Mouse (Mus musculus): ENCODE measurements around the gene Ppfia3. TPM values are rescaled to one million over a fixed set of nuclear protein-coding genes. Genes with fewer than 3 reads are reported as not detected.
"Not testable (repeated sequence)": the region's sequence is repeated elsewhere in the genome, so short reads cannot be mapped to it uniquely, and the experiment has no call there.

The Ppfia3 gene
- polyA plus RNA-seq, 1 experiment from 2014 or later, result 6.4 TPM

DNA sequence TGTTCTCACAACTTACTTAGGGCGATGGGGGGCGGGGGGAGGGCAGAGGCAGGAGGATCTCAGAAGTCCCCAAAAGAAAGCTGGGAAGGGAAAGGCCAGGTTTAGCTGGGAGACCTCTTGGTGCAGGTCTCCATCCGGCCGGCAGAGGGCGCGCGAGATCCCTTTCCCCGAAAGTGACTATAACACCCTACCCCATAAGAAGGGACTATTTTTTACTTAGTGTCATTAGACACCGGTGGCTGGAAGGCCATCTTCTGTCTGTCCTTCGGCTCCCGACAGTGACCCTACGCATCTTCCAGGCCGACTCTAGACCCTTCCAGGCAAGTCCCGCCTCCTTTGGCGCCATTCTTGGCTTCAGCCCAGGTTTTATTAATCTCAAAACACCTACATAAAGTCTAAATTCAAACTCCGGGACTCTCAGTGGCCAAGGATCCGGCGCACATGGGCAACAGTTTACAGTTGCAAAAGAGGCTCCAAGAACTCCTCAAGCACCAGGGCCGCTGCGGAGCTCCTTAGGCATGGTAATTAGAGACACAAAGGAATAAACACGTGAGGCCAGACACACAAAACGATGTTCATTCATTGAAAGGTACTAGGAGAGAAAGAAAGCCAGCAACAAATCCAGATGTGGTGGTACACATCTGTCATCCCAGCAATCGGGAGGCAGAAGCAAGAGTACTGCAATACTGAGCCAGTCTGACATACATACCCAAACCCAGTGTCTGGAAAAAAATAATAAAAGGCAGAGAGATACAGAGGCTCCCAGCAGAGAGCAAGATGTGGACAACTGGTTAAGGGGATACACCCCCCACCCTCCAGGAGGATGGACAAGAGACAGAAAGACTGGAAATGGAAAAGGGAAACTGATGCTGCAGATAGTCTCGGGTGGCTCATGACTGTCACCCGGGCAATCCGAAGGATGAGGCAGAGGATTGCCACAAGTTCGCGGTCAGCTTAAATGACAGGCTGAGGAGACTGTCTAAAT, 38.6 kb upstream of the Ppfia3 start, which contains the start of gene Kcna7:
Kcna7 (plus strand) TSS at position 563 of the 985 bp plus-strand sequence.
- peak within 1 kb of the TSS; percentile 45 for H3K4me3 ChIP-seq
- WGBS, result 12% methylated on average over 28 of the region's 28 CpGs
- H3K36me3 ChIP-seq, result no peaks in the 10 kb centered on the region
- H3K27ac ChIP-seq (replicated peaks), result no peak within 1 kb of the TSS
- no peaks in the 10 kb centered on the region for H3K9me3 ChIP-seq (replicated peaks)
- H3K27me3 ChIP-seq (ENCODE audit: low read depth, poor library complexity, severe bottlenecking), result peaks cover 57% of the 10 kb centered on the region
- peaks cover 16% of the 10 kb centered on the region for H3K4me1 ChIP-seq
- DNase-seq (ENCODE audit: low spot score), result peak; percentile 71

- Histone ChIP-seq H3K27me3 (ENCODE audit: low read depth, poor library complexity, severe bottlenecking) (peaks cover 40% of the 10 kb centered on the region), H3K4me1 (peaks cover 16% of the 10 kb centered on the region), H3K9me3 (replicated peaks) (no peaks in the 10 kb centered on the region), H3K4me3 (no peak overlapping the region), H3K27ac (replicated peaks) (no peak overlapping the region), H3K36me3 (no peaks in the 10 kb centered on the region)
- 45% methylated on average over 6 of the region's 6 CpGs for WGBS
- DNase-seq (ENCODE audit: low spot score), result peak; percentile 69
Measured at GRCm38 (mm10) chr7:45403532-45404261, 36.9 kb upstream of the Ppfia3 start.

DNA sequence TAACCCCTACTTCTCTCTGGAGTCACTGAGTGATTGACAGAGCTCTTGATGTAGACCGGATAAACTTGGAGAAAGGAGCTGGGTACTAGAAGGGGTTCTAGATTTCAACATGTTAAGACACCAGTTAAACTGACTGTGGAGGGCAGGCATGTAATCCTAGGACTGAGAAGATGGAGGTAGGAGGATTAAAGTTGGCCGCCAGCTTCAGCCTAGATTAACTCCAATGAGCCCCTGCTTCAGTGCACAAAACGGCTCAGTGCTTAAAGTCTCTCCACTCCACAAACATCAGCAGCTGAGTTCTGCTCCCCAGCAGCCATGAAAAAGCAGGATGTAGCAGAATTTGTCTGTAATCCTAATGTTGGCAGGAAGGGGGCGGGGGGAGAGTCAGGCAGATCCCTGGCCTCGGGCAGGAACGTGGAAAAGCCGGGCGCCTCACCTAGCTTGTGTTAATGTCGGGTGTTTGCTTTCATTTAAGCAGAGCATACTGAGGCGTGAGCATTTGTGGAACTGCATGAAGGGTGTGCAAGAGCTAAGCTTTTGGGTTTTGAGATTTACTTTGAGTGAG, 34.8 kb upstream of the Ppfia3 start:
- DNase-seq (ENCODE audit: low spot score), result no peak
- WGBS, result 77% methylated on average over 10 of the region's 10 CpGs
- H3K27me3 ChIP-seq (ENCODE audit: low read depth, poor library complexity, severe bottlenecking), result peaks cover 19% of the 10 kb centered on the region
- H3K4me3 ChIP-seq, result no peak overlapping the region
- peaks cover 13% of the 10 kb centered on the region for H3K4me1 ChIP-seq
- H3K27ac ChIP-seq (replicated peaks), result no peak overlapping the region
- H3K36me3 ChIP-seq, result no peaks in the 10 kb centered on the region
- H3K9me3 ChIP-seq (replicated peaks), result no peaks in the 10 kb centered on the region

DNA sequence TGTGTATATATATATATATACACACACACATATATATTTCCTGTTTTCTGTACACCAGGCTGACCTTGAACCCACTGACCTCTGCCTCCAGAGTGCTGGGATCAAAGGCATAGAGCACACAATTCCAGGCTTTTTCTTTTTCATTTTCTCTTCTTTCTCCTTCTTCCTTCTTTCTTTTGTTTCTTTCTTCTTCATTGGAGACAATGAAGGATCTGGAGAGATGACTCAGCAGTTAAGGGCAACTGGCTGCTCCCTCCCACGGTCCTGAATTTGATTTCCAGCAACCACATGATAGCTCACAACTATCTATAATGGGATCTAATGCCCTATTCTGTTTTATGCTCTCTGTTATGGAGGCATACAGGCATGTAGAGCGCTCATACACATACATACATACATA, 30.0 kb upstream of the Ppfia3 start:
- H3K27me3 ChIP-seq (ENCODE audit: low read depth, poor library complexity, severe bottlenecking), result no peaks in the 10 kb centered on the region
- no peak overlapping the region for H3K4me3 ChIP-seq
- H3K4me1 ChIP-seq, result peaks cover 23% of the 10 kb centered on the region
- H3K36me3 ChIP-seq, result peaks cover 27% of the 10 kb centered on the region
- 81% methylated on average over 2 of the region's 2 CpGs for WGBS
- H3K9me3 ChIP-seq (replicated peaks), result no peaks in the 10 kb centered on the region
- no peak for DNase-seq (ENCODE audit: low spot score)
- H3K27ac ChIP-seq (replicated peaks), result no peak overlapping the region

DNA sequence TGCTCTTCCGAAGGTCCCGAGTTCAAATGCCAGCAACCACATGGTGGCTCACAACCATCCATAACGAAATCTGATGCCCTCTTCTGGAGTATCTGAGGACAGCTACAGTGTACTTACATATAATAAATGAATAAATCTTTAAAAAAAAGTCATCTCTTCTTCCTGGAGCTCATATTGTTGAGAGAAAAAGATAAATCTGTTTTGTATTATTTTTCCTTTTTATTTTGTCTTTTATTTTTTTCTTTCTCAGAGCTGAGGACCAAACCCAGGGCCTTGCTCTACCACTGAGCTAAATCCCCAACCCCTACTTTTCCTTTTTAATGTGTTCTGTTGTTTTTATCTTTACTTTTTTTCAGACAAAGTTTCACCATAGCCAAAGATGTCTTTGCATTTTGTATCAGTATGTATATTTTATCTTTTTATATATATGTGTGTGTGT, 29.5 kb upstream of the Ppfia3 start:
- Histone ChIP-seq H3K4me3 (peak overlapping the region; percentile 91), H3K27ac (replicated peaks) (peak overlapping the region; percentile 99), H3K36me3 (peaks cover 31% of the 10 kb centered on the region), H3K4me1 (peaks cover 23% of the 10 kb centered on the region)
- H3K9me3 ChIP-seq (replicated peaks); H3K27me3 ChIP-seq (ENCODE audit: low read depth, poor library complexity, severe bottlenecking); DNase-seq (ENCODE audit: low spot score): not testable (repeated sequence)
- 10% methylated on average over 3 of the region's 3 CpGs for WGBS

DNA sequence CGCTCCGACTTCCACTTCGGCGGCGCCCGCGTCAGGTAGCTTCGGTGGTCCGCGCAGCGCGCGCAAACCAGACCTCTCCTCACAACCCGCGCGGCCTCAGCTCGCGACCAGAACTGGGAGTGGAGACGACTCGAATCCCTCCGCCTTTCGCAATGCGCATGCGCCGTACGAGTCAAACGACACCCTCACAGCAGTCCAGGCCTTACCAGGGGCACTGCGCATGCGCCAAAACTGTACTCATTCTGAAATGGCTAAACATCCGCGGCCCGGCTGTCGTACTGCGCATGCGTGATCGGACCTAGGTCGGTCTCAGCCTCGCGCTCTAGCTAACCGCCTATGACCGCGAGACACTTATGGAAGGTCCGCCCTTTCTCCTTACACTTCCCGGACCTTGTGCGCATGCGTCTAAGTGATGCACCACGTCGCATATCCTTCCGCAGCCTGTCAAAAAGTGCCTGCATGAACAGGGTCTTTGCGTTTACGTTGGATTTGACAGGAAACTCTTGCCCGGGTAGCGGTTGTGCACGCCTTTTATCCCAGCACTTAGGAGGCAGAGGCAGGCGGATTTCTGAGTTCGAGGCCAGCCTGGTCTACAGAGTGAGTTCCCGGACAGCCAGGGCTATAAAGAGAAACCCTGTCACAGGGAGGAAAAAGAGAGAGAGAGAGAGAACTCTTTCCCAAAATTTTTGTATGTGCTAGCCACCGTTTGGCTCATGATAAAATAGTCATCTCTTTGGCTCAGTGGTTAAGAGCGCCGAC, 28.9 kb upstream of the Ppfia3 start, which contains the start of gene Snrnp70:
Snrnp70 (minus strand) TSS at position 165 of the 759 bp plus-strand sequence.
- no peaks in the 10 kb centered on the region for H3K9me3 ChIP-seq (replicated peaks)
- peak within 1 kb of the TSS; percentile 91 for H3K4me3 ChIP-seq
- DNase-seq (ENCODE audit: low spot score), result peak; percentile 100
- under 1% methylated on average over 60 of the region's 60 CpGs for WGBS
- H3K4me1 ChIP-seq, result peaks cover 23% of the 10 kb centered on the region
- H3K27ac ChIP-seq (replicated peaks), result peak within 1 kb of the TSS; percentile 99
- H3K27me3 ChIP-seq (ENCODE audit: low read depth, poor library complexity, severe bottlenecking), result no peaks in the 10 kb centered on the region
- H3K36me3 ChIP-seq, result peaks cover 36% of the 10 kb centered on the region

- H3K4me3 ChIP-seq, result peak overlapping the region; percentile 91
- H3K36me3 ChIP-seq, result peaks cover 42% of the 10 kb centered on the region
- no peaks in the 10 kb centered on the region for H3K9me3 ChIP-seq (replicated peaks)
- peaks cover 23% of the 10 kb centered on the region for H3K4me1 ChIP-seq
- peak overlapping the region; percentile 99 for H3K27ac ChIP-seq (replicated peaks)
- no peak for DNase-seq (ENCODE audit: low spot score)
- under 1% methylated on average over 17 of the region's 20 CpGs for WGBS
- no peaks in the 10 kb centered on the region for H3K27me3 ChIP-seq (ENCODE audit: low read depth, poor library complexity, severe bottlenecking)
Measured at GRCm38 (mm10) chr7:45395129-45395541, 28.3 kb upstream of the Ppfia3 start.

- Histone ChIP-seq H3K4me3 (no peak overlapping the region), H3K36me3 (peaks cover 100% of the 10 kb centered on the region), H3K27me3 (ENCODE audit: low read depth, poor library complexity, severe bottlenecking) (no peaks in the 10 kb centered on the region), H3K4me1 (no peaks in the 10 kb centered on the region), H3K9me3 (replicated peaks) (no peaks in the 10 kb centered on the region), H3K27ac (replicated peaks) (no peak overlapping the region)
- 91% methylated on average over 3 of the region's 3 CpGs for WGBS
- DNase-seq (ENCODE audit: low spot score), result no peak
Measured at GRCm38 (mm10) chr7:45386077-45386476, 19.3 kb upstream of the Ppfia3 start.

- DNase-seq (ENCODE audit: low spot score), result no peak
- peaks cover 6% of the 10 kb centered on the region for H3K4me1 ChIP-seq
- peaks cover 94% of the 10 kb centered on the region for H3K36me3 ChIP-seq
- H3K27me3 ChIP-seq (ENCODE audit: low read depth, poor library complexity, severe bottlenecking), result no peaks in the 10 kb centered on the region
- no peak overlapping the region for H3K4me3 ChIP-seq
- WGBS, result 95% methylated on average over 1 of the region's 1 CpGs
- H3K27ac ChIP-seq (replicated peaks), result no peak overlapping the region
- H3K9me3 ChIP-seq (replicated peaks), result no peaks in the 10 kb centered on the region
Measured at GRCm38 (mm10) chr7:45376057-45376456, 9.2 kb upstream of the Ppfia3 start.

- Histone ChIP-seq H3K27ac (replicated peaks) (no peak overlapping the region), H3K36me3 (peaks cover 81% of the 10 kb centered on the region)
Measured at GRCm38 (mm10) chr7:45374620-45375019, 7.8 kb upstream of the Ppfia3 start.

GRCm38 (mm10) chr7:45372371-45372770, 5.6 kb upstream of the Ppfia3 start:
- no peaks in the 10 kb centered on the region for H3K9me3 ChIP-seq (replicated peaks)
- 85% methylated on average over 5 of the region's 5 CpGs for WGBS
- no peak overlapping the region for H3K4me3 ChIP-seq
- H3K27ac ChIP-seq (replicated peaks), result no peak overlapping the region
- no peak for DNase-seq (ENCODE audit: low spot score)
- peaks cover 30% of the 10 kb centered on the region for H3K27me3 ChIP-seq (ENCODE audit: low read depth, poor library complexity, severe bottlenecking)
- peaks cover 59% of the 10 kb centered on the region for H3K36me3 ChIP-seq
- H3K4me1 ChIP-seq, result peaks cover 39% of the 10 kb centered on the region

More at GRCm38 (mm10) chr7:45374620-45375019, 7.8 kb upstream of the Ppfia3 start:
- no peak for DNase-seq (ENCODE audit: low spot score)
- no peak overlapping the region for H3K4me3 ChIP-seq
- H3K4me1 ChIP-seq, result peaks cover 20% of the 10 kb centered on the region
- H3K9me3 ChIP-seq (replicated peaks), result no peaks in the 10 kb centered on the region
- WGBS, result 97% methylated on average over 8 of the region's 8 CpGs
- peaks cover 10% of the 10 kb centered on the region for H3K27me3 ChIP-seq (ENCODE audit: low read depth, poor library complexity, severe bottlenecking)

Data from midbrain, embryonic 10.5 days (tissue).